Mouse (Mus musculus) forebrain, embryonic 11.5 days (tissue): ENCODE measurements around the gene Khdc4. TPM values are rescaled to one million over a fixed set of nuclear protein-coding genes. Genes with fewer than 3 reads are reported as not detected.
"Not testable (repeated sequence)": the region's sequence is repeated elsewhere in the genome, so short reads cannot be mapped to it uniquely, and the experiment has no call there.

Source experiments
- ATAC-seq: fragments of 200-750 bp; cut with Nextera tagmentation; replicated peaks from 2 replicates; pipeline ENCODE4 v1.8.0; 2017; ENCODE audit warnings: moderate TSS enrichment; ENCODE audit not compliant: low FRiP score
- DNase-seq: peaks from one replicate; pipeline ENCODE4 v3.0.0-alpha.2; 2017; ENCODE audit warnings: low spot score
- H3K27ac ChIP-seq: fragments of 300-500 bp; sonication (generic); 2 replicates; pipeline ENCODE4 v1.5.1; 2014; ENCODE audit warnings: low read depth, low read length
- H3K27me3 ChIP-seq: fragments of 300-500 bp; sonication (generic); 2 replicates; pipeline ENCODE4 v1.6.1; 2014; ENCODE audit warnings: mild to moderate bottlenecking, low read length, mixed read lengths; ENCODE audit not compliant: control insufficient read depth, insufficient read depth
- H3K36me3 ChIP-seq: fragments of 300-500 bp; sonication (generic); 2 replicates; pipeline ENCODE4 v1.6.1; 2014; ENCODE audit warnings: mild to moderate bottlenecking, low read length, moderate library complexity, mixed read lengths; ENCODE audit not compliant: control insufficient read depth, insufficient read depth
- H3K4me1 ChIP-seq: fragments of 300-500 bp; sonication (generic); replicated peaks from 2 replicates; pipeline ENCODE4 v1.6.1; 2014; ENCODE audit warnings: low read length, mixed read lengths; ENCODE audit not compliant: control insufficient read depth, insufficient read depth
- H3K4me2 ChIP-seq: fragments of 300-500 bp; sonication (generic); 2 replicates; pipeline ENCODE4 v1.6.1; 2014; ENCODE audit warnings: low read depth, mild to moderate bottlenecking, low read length, moderate library complexity, mixed read lengths; ENCODE audit not compliant: severe bottlenecking
- H3K4me3 ChIP-seq: fragments of 300-500 bp; sonication (generic); 2 replicates; pipeline ENCODE4 v1.5.1; 2014; ENCODE audit warnings: low read depth, low read length
- H3K9ac ChIP-seq: fragments of 300-500 bp; sonication (generic); 2 replicates; pipeline ENCODE4 v1.6.1; 2014; ENCODE audit warnings: low read length
- H3K9me3 ChIP-seq: fragments of 300-500 bp; sonication (generic); 2 replicates; pipeline ENCODE4 v1.6.1; 2016; ENCODE audit warnings: low read length, mixed read lengths; ENCODE audit not compliant: control insufficient read depth
- WGBS: fragments of 180-500 bp; shearing (Covaris S2); extraction: QIAGEN DNeasy Blood & Tissue Kit; methylation state at CpG from one replicate; pipeline ENCODE4 v1.1.7; 2014; 5-methylcytosine and 5-hydroxymethylcytosine counted together
- polyA plus RNA-seq: library from polyadenylated mRNA; unstranded; fragments of >200 nt; fragmentation: Nextera tagmentation; extraction: Ambion mirVana; gene quantifications from 2 replicates; pipeline ENCODE4 v1.2.1, GENCODE M21; 2014

Khdc4 gene
- polyA plus RNA-seq, 1 experiment from 2014 or later: 116 TPM

DNA sequence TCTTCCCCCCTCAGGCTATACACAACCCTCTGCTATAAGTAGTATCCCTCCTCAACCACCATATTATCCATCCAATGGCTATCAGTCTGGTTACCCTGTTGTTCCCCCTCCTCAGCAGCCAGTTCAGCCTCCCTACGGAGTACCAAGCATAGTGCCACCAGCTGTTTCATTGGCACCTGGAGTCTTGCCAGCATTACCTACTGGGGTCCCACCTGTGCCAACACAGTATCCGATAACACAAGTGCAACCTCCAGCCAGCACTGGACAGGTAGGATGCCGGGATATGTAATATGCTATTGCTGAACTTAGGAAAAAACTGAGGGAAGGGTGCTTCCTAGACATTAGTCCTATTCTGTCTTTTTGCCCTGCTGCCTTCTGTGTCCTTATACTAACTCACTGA is 14.6 kb downstream of the Khdc4 start:
- Histone ChIP-seq H3K27me3 (no peaks in the 10 kb centered on the region), H3K9ac (no peak overlapping the region), H3K4me1 (no peaks in the 10 kb centered on the region), H3K4me2 (no peak overlapping the region), H3K36me3 (peaks cover 26% of the 10 kb centered on the region), H3K27ac (no peak overlapping the region), H3K4me3 (no peak overlapping the region), H3K9me3 (no peaks in the 10 kb centered on the region)
- DNase-seq (no peak), ATAC-seq (no peak)
- WGBS: 94% methylated on average over 3 of the region's 3 CpGs

DNA sequence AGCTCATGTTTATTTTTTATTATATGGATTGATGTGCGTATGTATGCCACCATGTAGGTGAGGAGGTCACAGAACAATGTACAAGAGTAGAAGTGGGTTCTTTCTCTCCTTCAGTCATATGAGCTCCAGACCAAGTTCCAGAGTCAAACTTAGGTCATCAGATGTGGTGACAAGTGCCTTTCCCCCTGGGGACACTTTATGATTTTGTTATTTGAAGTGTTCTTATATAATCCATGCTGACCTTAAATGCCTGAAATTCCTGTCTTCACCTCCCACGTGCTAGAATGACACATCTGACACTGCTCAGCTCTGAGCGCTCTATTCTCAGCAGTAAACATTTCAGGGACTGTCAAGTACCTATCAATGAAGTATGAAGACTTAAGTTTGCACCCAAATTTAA is 15.6 kb downstream of the Khdc4 start:
- Histone ChIP-seq H3K27me3 (no peaks in the 10 kb centered on the region), H3K9me3 (no peaks in the 10 kb centered on the region), H3K4me2 (no peak overlapping the region), H3K4me3 (no peak overlapping the region), H3K36me3 (peaks cover 26% of the 10 kb centered on the region), H3K9ac (no peak overlapping the region), H3K4me1 (no peaks in the 10 kb centered on the region), H3K27ac (no peak overlapping the region)
- 85% methylated on average over 3 of the region's 3 CpGs for WGBS
- no peak for ATAC-seq
- DNase-seq: no peak

- Histone ChIP-seq H3K4me1 (no peaks in the 10 kb centered on the region), H3K4me2 (no peak overlapping the region), H3K27ac (no peak overlapping the region), H3K4me3 (no peak overlapping the region), H3K36me3 (peaks cover 22% of the 10 kb centered on the region), H3K27me3 (no peaks in the 10 kb centered on the region), H3K9me3 (no peaks in the 10 kb centered on the region), H3K9ac (no peak overlapping the region)
- DNase-seq: no peak
- WGBS: 94% methylated on average over 4 of the region's 4 CpGs
- ATAC-seq: no peak
Measured at GRCm38 (mm10) chr3:88713709-88714108, 28.1 kb downstream of the Khdc4 start.

GRCm38 (mm10) chr3:88714725-88715124 is 29.1 kb downstream of the Khdc4 start:
- peaks cover 16% of the 10 kb centered on the region for H3K36me3 ChIP-seq
- 80% methylated on average over 2 of the region's 2 CpGs for WGBS

DNA sequence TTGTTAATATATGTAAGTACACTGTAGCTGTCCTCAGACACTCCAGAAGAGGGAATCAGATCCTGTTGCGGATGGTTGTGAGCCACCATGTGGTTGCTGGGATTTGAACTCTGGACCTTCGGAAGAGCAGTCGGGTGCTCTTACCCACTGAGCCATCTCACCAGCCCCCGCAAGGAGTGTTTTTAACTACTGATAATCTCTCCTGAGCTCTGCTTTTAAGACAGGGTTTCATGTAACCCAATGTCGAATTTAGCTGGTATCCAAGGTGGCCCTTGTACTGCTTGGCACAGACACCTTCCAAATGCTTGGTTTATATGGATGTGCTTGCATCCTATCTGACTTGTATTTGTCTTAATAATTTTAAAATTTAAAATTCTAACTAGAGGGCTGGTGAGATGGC is 30.1 kb downstream of the Khdc4 start:
- H3K9ac ChIP-seq, ATAC-seq, H3K27ac ChIP-seq, H3K4me3 ChIP-seq, H3K4me2 ChIP-seq, DNase-seq, H3K9me3 ChIP-seq, H3K4me1 ChIP-seq, H3K27me3 ChIP-seq, H3K36me3 ChIP-seq: not testable (repeated sequence)
- WGBS: 97% methylated on average over 5 of the region's 5 CpGs

More at GRCm38 (mm10) chr3:88714725-88715124, 29.1 kb downstream of the Khdc4 start:
- Histone ChIP-seq H3K9me3 (no peaks in the 10 kb centered on the region), H3K4me3 (no peak overlapping the region), H3K4me2 (no peak overlapping the region), H3K9ac (no peak overlapping the region), H3K27ac (no peak overlapping the region), H3K4me1 (no peaks in the 10 kb centered on the region), H3K27me3 (no peaks in the 10 kb centered on the region)
- ATAC-seq: no peak
- DNase-seq: no peak

- Histone ChIP-seq H3K36me3 (peaks cover 4% of the 10 kb centered on the region; the same call in 1 of the 2 replicates), H3K27ac (no peak within 1 kb of the TSS), H3K9me3 (no peaks in the 10 kb centered on the region), H3K4me3 (peak within 1 kb of the TSS; percentile 62), H3K9ac (peak within 1 kb of the TSS; percentile 66), H3K27me3 (no peaks in the 10 kb centered on the region), H3K4me1 (no peaks in the 10 kb centered on the region), H3K4me2 (peak within 1 kb of the TSS; percentile 57)
- ATAC-seq: peak; percentile 93
- 2% methylated on average over 27 of the region's 27 CpGs for WGBS
- DNase-seq: peak; percentile 86
Measured at GRCm38 (mm10) chr3:88716399-88717197, 31.0 kb downstream of the Khdc4 start, which contains the start of gene Rit1. Rit1 (plus strand) TSS chr3:88716838.

GRCm38 (mm10) chr3:88717198-88717798 is 31.7 kb downstream of the Khdc4 start:
- Histone ChIP-seq H3K4me3 (peak overlapping the region; percentile 62), H3K4me1 (no peaks in the 10 kb centered on the region), H3K9me3 (no peaks in the 10 kb centered on the region), H3K27ac (no peak overlapping the region), H3K27me3 (no peaks in the 10 kb centered on the region), H3K4me2 (peak overlapping the region; percentile 57), H3K9ac (peak overlapping the region; percentile 66), H3K36me3 (no peaks in the 10 kb centered on the region; the same call in 1 of the 2 replicates)
- ATAC-seq (peak; percentile 68), DNase-seq (peak; percentile 61)
- WGBS: 9% methylated on average over 9 of the region's 9 CpGs

DNA sequence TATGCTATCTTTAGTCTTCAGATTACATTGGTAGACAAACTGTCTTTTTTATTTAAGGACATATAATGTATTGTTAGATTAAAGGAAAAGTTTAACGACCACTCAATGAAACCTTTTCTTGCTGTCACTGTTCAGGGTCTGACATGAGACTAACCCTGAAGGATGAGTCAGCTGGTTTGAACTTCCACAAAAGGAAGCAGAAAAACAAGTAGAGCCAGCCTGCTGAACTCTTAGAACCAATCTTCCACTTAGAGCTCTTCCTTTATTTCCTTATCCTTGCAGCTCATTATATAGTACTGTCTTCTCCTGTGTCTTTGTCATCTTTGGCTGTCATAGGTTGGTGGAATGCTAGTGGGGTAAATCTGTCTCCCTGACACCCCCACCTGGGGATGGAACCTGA is 32.2 kb downstream of the Khdc4 start:
- no peaks in the 10 kb centered on the region for H3K9me3 ChIP-seq
- H3K4me3 ChIP-seq: no peak overlapping the region; the same call in 1 of the 2 replicates
- no peak overlapping the region for H3K9ac ChIP-seq
- 77% methylated on average over 1 of the region's 1 CpGs for WGBS
- ATAC-seq (no peak), DNase-seq (no peak)
- no peak overlapping the region for H3K27ac ChIP-seq
- H3K36me3 ChIP-seq: no peaks in the 10 kb centered on the region; the same call in 1 of the 2 replicates
- no peak overlapping the region for H3K4me2 ChIP-seq
- H3K27me3 ChIP-seq: no peaks in the 10 kb centered on the region
- no peaks in the 10 kb centered on the region for H3K4me1 ChIP-seq
